Mouse (Mus musculus): Measurements from ENCODE around the gene Fbxo3. TPM values are rescaled to one million over a fixed set of nuclear protein-coding genes. Genes with fewer than 3 reads are reported as not detected.
A peak's percentile ranks its signal among the peaks of the same experiment; 100 is the strongest.
"Not testable (repeated sequence)": the region's sequence is repeated elsewhere in the genome, so short reads cannot be mapped to it uniquely, and the experiment has no call there.

The Fbxo3 gene
- polyA plus RNA-seq, 1 experiment from 2014 or later: 46.3 TPM

- not testable (repeated sequence) for H3K9me3 ChIP-seq; DNase-seq (ENCODE audit: low spot score); H3K36me3 ChIP-seq; H3K4me3 ChIP-seq; H3K27me3 ChIP-seq (ENCODE audit: insufficient read depth, poor library complexity, severe bottlenecking); H3K27ac ChIP-seq; H3K4me1 ChIP-seq
- WGBS: 90% methylated on average over 3 of the region's 3 CpGs
Measured at GRCm38 (mm10) chr2:104008853-104009252, 18.7 kb upstream of the Fbxo3 start.

DNA sequence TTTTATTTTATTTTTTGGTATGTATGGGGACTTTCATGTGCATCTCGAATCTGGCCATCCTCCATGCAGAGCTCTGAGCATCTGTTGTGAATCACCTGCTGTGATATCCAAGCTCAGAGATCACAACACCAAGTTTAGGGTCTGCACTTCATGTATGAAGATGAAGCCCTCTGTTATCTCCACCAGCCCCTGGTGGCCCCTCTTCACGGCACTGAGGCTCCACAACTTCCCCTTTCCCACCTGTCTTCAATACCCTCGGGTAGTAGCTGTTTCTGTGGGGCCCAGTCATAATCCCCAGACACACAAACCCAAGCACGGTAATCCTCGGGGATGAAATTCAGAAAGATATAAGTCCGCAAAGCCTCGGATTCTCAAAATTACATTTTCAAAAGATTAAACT, 4.4 kb upstream of the Fbxo3 start:
- no peak for DNase-seq (ENCODE audit: low spot score)
- 82% methylated on average over 7 of the region's 7 CpGs for WGBS
- Histone ChIP-seq H3K9me3 (no peaks in the 10 kb centered on the region), H3K27me3 (ENCODE audit: insufficient read depth, poor library complexity, severe bottlenecking) (no peaks in the 10 kb centered on the region), H3K36me3 (no peaks in the 10 kb centered on the region), H3K4me1 (no peaks in the 10 kb centered on the region), H3K27ac (no peak overlapping the region), H3K4me3 (no peak overlapping the region)

GRCm38 (mm10) chr2:104024656-104025055, 2.9 kb upstream of the Fbxo3 start:
- Histone ChIP-seq H3K27me3 (ENCODE audit: insufficient read depth, poor library complexity, severe bottlenecking) (no peaks in the 10 kb centered on the region), H3K4me3 (no peak overlapping the region), H3K36me3 (no peaks in the 10 kb centered on the region), H3K9me3 (no peaks in the 10 kb centered on the region), H3K4me1 (peaks cover 13% of the 10 kb centered on the region; the same call in 1 of the 2 replicates), H3K27ac (no peak overlapping the region)
- DNase-seq (ENCODE audit: low spot score): no peak
- 91% methylated on average over 4 of the region's 4 CpGs for WGBS

- Histone ChIP-seq H3K4me1 (peaks cover 16% of the 10 kb centered on the region; the same call in 1 of the 2 replicates), H3K36me3 (peaks cover 5% of the 10 kb centered on the region; the same call in 1 of the 2 replicates), H3K4me3 (peak within 1 kb of the TSS; percentile 83), H3K9me3 (no peaks in the 10 kb centered on the region), H3K27ac (peak within 1 kb of the TSS; percentile 95), H3K27me3 (ENCODE audit: insufficient read depth, poor library complexity, severe bottlenecking) (no peaks in the 10 kb centered on the region)
- under 1% methylated on average over 32 of the region's 32 CpGs for WGBS
- no peak for DNase-seq (ENCODE audit: low spot score)
Measured at GRCm38 (mm10) chr2:104028139-104028723, 710 bp downstream of the Fbxo3 start, which contains the start of gene 4931422A03Rik. Gene 4931422A03Rik (minus strand): TSS chr2:104028361.

DNA sequence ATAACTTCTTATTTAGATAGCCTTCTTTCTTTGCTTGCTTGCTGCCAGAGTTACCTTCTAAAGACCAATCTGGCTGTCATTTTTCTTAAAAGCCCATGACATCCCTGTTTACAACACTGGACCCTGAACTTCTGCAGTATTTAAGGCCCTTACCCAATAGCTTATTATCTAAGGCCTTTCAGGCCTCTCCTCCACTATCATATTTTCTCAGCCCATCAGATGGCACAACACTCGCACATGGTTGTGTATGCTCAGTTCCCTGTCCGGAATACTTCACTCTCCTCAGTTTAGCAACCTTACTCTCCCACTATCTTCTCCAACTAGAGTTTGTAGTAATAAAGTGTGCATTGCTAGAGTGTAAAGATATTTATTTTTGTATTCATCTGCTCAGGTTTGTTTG, 1.6 kb downstream of the Fbxo3 start:
- WGBS: 54% methylated on average over 2 of the region's 2 CpGs
- Histone ChIP-seq H3K27ac (no peak overlapping the region; the same call in 1 of the 2 replicates), H3K4me3 (peak overlapping the region; percentile 83), H3K9me3 (no peaks in the 10 kb centered on the region), H3K36me3 (peaks cover 10% of the 10 kb centered on the region), H3K4me1 (peaks cover 16% of the 10 kb centered on the region; the same call in 1 of the 2 replicates), H3K27me3 (ENCODE audit: insufficient read depth, poor library complexity, severe bottlenecking) (no peaks in the 10 kb centered on the region)
- no peak for DNase-seq (ENCODE audit: low spot score)

DNA sequence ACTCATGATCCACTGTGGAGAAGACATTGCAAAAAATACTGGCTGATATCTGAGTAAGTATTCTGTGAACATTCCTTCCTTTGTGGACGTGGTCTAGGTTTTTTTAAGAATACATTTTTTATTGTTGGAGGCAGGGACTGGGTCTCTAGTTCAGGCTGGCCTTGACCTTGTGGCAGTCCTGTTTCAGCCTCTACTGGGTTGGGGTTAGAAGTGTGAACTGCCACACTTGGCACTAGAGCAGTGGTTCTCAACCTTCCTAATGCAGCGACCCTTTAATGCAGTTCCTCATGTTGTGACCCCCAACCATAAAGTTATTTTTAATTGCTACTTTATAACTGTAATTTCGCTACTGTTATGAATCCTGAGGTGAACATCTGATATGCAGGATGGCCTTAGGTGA, 2.9 kb downstream of the Fbxo3 start:
- H3K36me3 ChIP-seq: peaks cover 17% of the 10 kb centered on the region
- no peak overlapping the region for H3K27ac ChIP-seq
- peaks cover 16% of the 10 kb centered on the region; the same call in 1 of the 2 replicates for H3K4me1 ChIP-seq
- no peaks in the 10 kb centered on the region for H3K9me3 ChIP-seq
- WGBS: 87% methylated on average over 3 of the region's 3 CpGs
- H3K27me3 ChIP-seq (ENCODE audit: insufficient read depth, poor library complexity, severe bottlenecking): no peaks in the 10 kb centered on the region
- no peak overlapping the region for H3K4me3 ChIP-seq
- DNase-seq (ENCODE audit: low spot score): no peak

GRCm38 (mm10) chr2:104032056-104032455, 4.5 kb downstream of the Fbxo3 start:
- no peak for DNase-seq (ENCODE audit: low spot score)
- H3K27ac ChIP-seq: no peak overlapping the region
- H3K9me3 ChIP-seq: no peaks in the 10 kb centered on the region
- no peak overlapping the region for H3K4me3 ChIP-seq
- WGBS: 88% methylated on average over 3 of the region's 3 CpGs
- H3K4me1 ChIP-seq: peaks cover 16% of the 10 kb centered on the region; the same call in 1 of the 2 replicates
- peaks cover 33% of the 10 kb centered on the region for H3K36me3 ChIP-seq
- no peaks in the 10 kb centered on the region for H3K27me3 ChIP-seq (ENCODE audit: insufficient read depth, poor library complexity, severe bottlenecking)

- Histone ChIP-seq H3K4me1 (peaks cover under 1% of the 10 kb centered on the region; the same call in 1 of the 2 replicates), H3K9me3 (no peaks in the 10 kb centered on the region), H3K27me3 (ENCODE audit: insufficient read depth, poor library complexity, severe bottlenecking) (no peaks in the 10 kb centered on the region), H3K27ac (no peak overlapping the region), H3K36me3 (peaks cover 52% of the 10 kb centered on the region), H3K4me3 (no peak overlapping the region)
- 31% methylated on average over 3 of the region's 3 CpGs for WGBS
- no peak for DNase-seq (ENCODE audit: low spot score)
Measured at GRCm38 (mm10) chr2:104034832-104035472, 7.4 kb downstream of the Fbxo3 start.

GRCm38 (mm10) chr2:104035595-104035994, 8.1 kb downstream of the Fbxo3 start:
- WGBS: 78% methylated on average over 6 of the region's 6 CpGs
- Histone ChIP-seq H3K27me3 (ENCODE audit: insufficient read depth, poor library complexity, severe bottlenecking) (no peaks in the 10 kb centered on the region), H3K4me3 (no peak overlapping the region), H3K36me3 (peaks cover 57% of the 10 kb centered on the region), H3K9me3 (no peaks in the 10 kb centered on the region), H3K27ac (no peak overlapping the region), H3K4me1 (0 out of 2 replicates have a peak, but pooled peaks cover 2% of the 10 kb centered on the region)
- DNase-seq (ENCODE audit: low spot score): no peak

GRCm38 (mm10) chr2:104036316-104036715, 8.8 kb downstream of the Fbxo3 start:
- Histone ChIP-seq H3K4me3 (no peak overlapping the region), H3K27me3 (ENCODE audit: insufficient read depth, poor library complexity, severe bottlenecking) (no peaks in the 10 kb centered on the region), H3K9me3 (no peaks in the 10 kb centered on the region), H3K27ac (no peak overlapping the region), H3K4me1 (0 out of 2 replicates have a peak, but pooled peaks cover 2% of the 10 kb centered on the region), H3K36me3 (peaks cover 60% of the 10 kb centered on the region)
- DNase-seq (ENCODE audit: low spot score): no peak
- 71% methylated on average over 3 of the region's 3 CpGs for WGBS

- Histone ChIP-seq H3K4me3 (no peak overlapping the region), H3K36me3 (peaks cover 55% of the 10 kb centered on the region)
- 75% methylated on average over 2 of the region's 2 CpGs for WGBS
Measured at GRCm38 (mm10) chr2:104038236-104038635, 10.7 kb downstream of the Fbxo3 start.

GRCm38 (mm10) chr2:104041632-104042031, 14.1 kb downstream of the Fbxo3 start:
- H3K4me3 ChIP-seq: no peak overlapping the region
- 0 out of 2 replicates have a peak, but pooled peaks cover 2% of the 10 kb centered on the region for H3K4me1 ChIP-seq
- H3K27me3 ChIP-seq (ENCODE audit: insufficient read depth, poor library complexity, severe bottlenecking): no peaks in the 10 kb centered on the region
- H3K36me3 ChIP-seq: peaks cover 51% of the 10 kb centered on the region
- H3K27ac ChIP-seq: no peak overlapping the region
- DNase-seq (ENCODE audit: low spot score): no peak
- H3K9me3 ChIP-seq: no peaks in the 10 kb centered on the region
- WGBS: 68% methylated on average over 5 of the region's 5 CpGs

More at GRCm38 (mm10) chr2:104038236-104038635, 10.7 kb downstream of the Fbxo3 start:
- 0 out of 2 replicates have a peak, but pooled peaks cover 2% of the 10 kb centered on the region for H3K4me1 ChIP-seq
- H3K9me3 ChIP-seq: no peaks in the 10 kb centered on the region
- no peaks in the 10 kb centered on the region for H3K27me3 ChIP-seq (ENCODE audit: insufficient read depth, poor library complexity, severe bottlenecking)
- DNase-seq (ENCODE audit: low spot score): no peak
- no peak overlapping the region for H3K27ac ChIP-seq

DNA sequence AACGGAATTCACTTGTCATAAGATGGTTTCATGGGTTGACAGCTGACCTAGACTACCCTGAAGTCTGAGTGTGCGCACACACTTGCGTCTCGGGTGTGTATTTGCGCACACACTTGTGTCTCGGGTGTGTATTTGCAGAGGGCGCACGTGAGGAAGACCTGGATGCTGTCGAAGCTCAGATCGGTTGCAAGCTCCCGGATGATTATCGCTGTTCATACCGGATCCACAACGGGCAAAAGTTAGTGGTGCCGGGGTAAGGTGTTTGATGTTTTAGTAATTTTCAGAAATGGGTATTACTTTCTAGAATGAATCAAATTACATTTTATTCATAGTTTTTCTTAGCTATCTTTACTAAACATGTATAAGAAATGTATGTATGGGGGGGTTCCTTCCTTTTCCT, 15.2 kb downstream of the Fbxo3 start:
- whole genome bisulfite sequencing: 96% methylated on average over 15 of the region's 15 CpGs
- H3K4me3 ChIP-seq: no peak overlapping the region
- no peaks in the 10 kb centered on the region for H3K27me3 ChIP-seq (ENCODE audit: insufficient read depth, poor library complexity, severe bottlenecking)
- DNase-seq (ENCODE audit: low spot score): no peak
- 0 out of 2 replicates have a peak, but pooled peaks cover 2% of the 10 kb centered on the region for H3K4me1 ChIP-seq
- H3K27ac ChIP-seq: no peak overlapping the region
- H3K9me3 ChIP-seq: no peaks in the 10 kb centered on the region
- H3K36me3 ChIP-seq: peaks cover 43% of the 10 kb centered on the region

Measured in heart, embryonic 10.5 days (tissue).